Mouse (Mus musculus): ENCODE measurements around the gene Olfr1043.

GRCm38 (mm10) chr2:86195863-86196262, 28.5 kb upstream of the Olfr1043 start:
- no peak for TF ChIP-seq CTCF (conservative IDR thresholded peaks at IDR 0.05 in 1 of 2, IDR thresholded peaks at IDR 0.05 in 1 of 2; ENCODE audit: low read depth in 2 of 2, low read length in 2 of 2)
- no peak for TF ChIP-seq CHD2 (IDR thresholded peaks at IDR 0.05; ENCODE audit: low read length)
- no peak for TF ChIP-seq ZC3H11A (IDR thresholded peaks at IDR 0.05; ENCODE audit: low read depth, low read length)
- TF ChIP-seq RCOR1 (conservative IDR thresholded peaks at IDR 0.05; ENCODE audit: low read depth, low read length) = no peak
- no peak for TF ChIP-seq BHLHE40 (IDR thresholded peaks at IDR 0.05; ENCODE audit: low read depth, low read length)
- no peak for TF ChIP-seq CHD1 (IDR thresholded peaks at IDR 0.05; ENCODE audit: low read depth, low read length)
- no peak for TF ChIP-seq ZNF384 (IDR thresholded peaks at IDR 0.05; ENCODE audit: low read depth, low read length)
- TF ChIP-seq POLR2A (IDR thresholded peaks at IDR 0.05; ENCODE audit: low read depth, low read length) = no peak
- TF ChIP-seq RAD21 (IDR thresholded peaks at IDR 0.05; ENCODE audit: low read depth, low read length) = no peak
- no peak for TF ChIP-seq MAX (IDR thresholded peaks at IDR 0.05; ENCODE audit: low read length)
- TF ChIP-seq MXI1 (IDR thresholded peaks at IDR 0.05; ENCODE audit: low read depth, low read length) = no peak
- TF ChIP-seq NELFE (IDR thresholded peaks at IDR 0.05; ENCODE audit: low read depth, low read length) = no peak
- no peak for TF ChIP-seq USF1 (IDR thresholded peaks at IDR 0.05; ENCODE audit: low read depth, low read length)
